Mouse (Mus musculus) stomach, postnatal 0 days (tissue): ENCODE measurements around the gene Oscp1. TPM values are rescaled to one million over a fixed set of nuclear protein-coding genes. Genes with fewer than 3 reads are reported as not detected.

Source experiments
- ATAC-seq: fragments of 200-750 bp; cut with Nextera tagmentation; 2 replicates; pipeline ENCODE4 v1.8.0; 2017; ENCODE audit not compliant: low FRiP score, low TSS enrichment
- DNase-seq: peaks from one replicate; pipeline ENCODE4 v3.0.0-alpha.2; 2016; ENCODE audit warnings: low spot score
- H3K27ac ChIP-seq: fragments of 300-500 bp; sonication (generic); replicated peaks from 2 replicates; pipeline ENCODE4 v1.5.1; 2014; ENCODE audit warnings: mild to moderate bottlenecking, control low read depth
- H3K27me3 ChIP-seq: fragments of 300-500 bp; sonication (generic); 2 replicates; pipeline ENCODE4 v1.6.1; 2014; ENCODE audit warnings: low read length; ENCODE audit not compliant: control insufficient read depth, insufficient read depth
- H3K36me3 ChIP-seq: fragments of 300-500 bp; sonication (generic); 2 replicates; pipeline ENCODE4 v1.6.1; 2014; ENCODE audit warnings: low read length, mixed read lengths; ENCODE audit not compliant: control insufficient read depth, insufficient read depth
- H3K4me1 ChIP-seq: fragments of 300-500 bp; sonication (generic); replicated peaks from 2 replicates; pipeline ENCODE4 v1.6.1; 2014; ENCODE audit warnings: antibody characterized with exemption; ENCODE audit not compliant: control insufficient read depth, insufficient read depth
- H3K4me2 ChIP-seq: fragments of 300-500 bp; sonication (generic); replicated peaks from 2 replicates; pipeline ENCODE4 v1.6.1; 2014; ENCODE audit warnings: low read depth, mild to moderate bottlenecking, control low read depth, moderate library complexity
- H3K4me3 ChIP-seq: fragments of 300-500 bp; sonication (generic); 2 replicates; pipeline ENCODE4 v1.5.1; 2014; ENCODE audit warnings: low read depth, low read length, control low read depth
- H3K9ac ChIP-seq: fragments of 300-500 bp; sonication (generic); 2 replicates; pipeline ENCODE4 v1.6.1; 2014; ENCODE audit warnings: mild to moderate bottlenecking, low read length, control low read depth, mixed read lengths
- H3K9me3 ChIP-seq: fragments of 300-500 bp; sonication (generic); 2 replicates; pipeline ENCODE4 v1.6.1; 2016; ENCODE audit warnings: low read length; ENCODE audit not compliant: control insufficient read depth
- CTCF ChIP-seq: IDR thresholded peaks from 2 replicates; pipeline ENCODE4 v1.5.1; 2016; ENCODE audit warnings: antibody characterized with exemption, low read depth, mild to moderate bottlenecking, moderate library complexity
- EP300 ChIP-seq: optimal IDR thresholded peaks from 2 replicates; pipeline ENCODE3; 2016; ENCODE audit warnings: antibody characterized with exemption
- WGBS: fragments of 180-500 bp; shearing (Covaris S2); extraction: QIAGEN DNeasy Blood & Tissue Kit; methylation state at CpG from one replicate; pipeline ENCODE4 v1.1.7; 2014; 5-methylcytosine and 5-hydroxymethylcytosine counted together
- polyA plus RNA-seq: library from polyadenylated mRNA; unstranded; fragments of >200 nt; fragmentation: Nextera tagmentation; extraction: Ambion mirVana; gene quantifications from 2 replicates; pipeline ENCODE4 v1.2.1, GENCODE M21; 2015

Gene Oscp1
- polyA plus RNA-seq, 1 experiment from 2014 or later, result 3.6 TPM

GRCm38 (mm10) chr4:126068842-126069241, 10.5 kb downstream of the Oscp1 start:
- Histone ChIP-seq H3K9me3 (no peaks in the 10 kb centered on the region), H3K9ac (no peak overlapping the region), H3K27ac (no peak overlapping the region), H3K4me1 (no peaks in the 10 kb centered on the region), H3K4me2 (no peak overlapping the region), H3K4me3 (no peak overlapping the region), H3K36me3 (no peaks in the 10 kb centered on the region), H3K27me3 (no peaks in the 10 kb centered on the region)
- ATAC-seq (no peak), DNase-seq (no peak)
- WGBS, result 82% methylated on average over 6 of the region's 6 CpGs
- TF ChIP-seq EP300, result no peak
- TF ChIP-seq CTCF, result no peak

GRCm38 (mm10) chr4:126077833-126078232, 19.5 kb downstream of the Oscp1 start:
- WGBS, result 67% methylated on average over 6 of the region's 6 CpGs
- Histone ChIP-seq H3K36me3 (no peaks in the 10 kb centered on the region), H3K27ac (no peak overlapping the region), H3K27me3 (no peaks in the 10 kb centered on the region), H3K4me3 (no peak overlapping the region), H3K9ac (no peak overlapping the region), H3K9me3 (no peaks in the 10 kb centered on the region), H3K4me2 (no peak overlapping the region), H3K4me1 (no peaks in the 10 kb centered on the region)
- DNase-seq (no peak), ATAC-seq (no peak)
- TF ChIP-seq CTCF, result no peak
- no peak for TF ChIP-seq EP300

GRCm38 (mm10) chr4:126079266-126079665, 20.9 kb downstream of the Oscp1 start:
- Histone ChIP-seq H3K27ac (no peak overlapping the region), H3K4me2 (no peak overlapping the region), H3K36me3 (no peaks in the 10 kb centered on the region), H3K4me1 (no peaks in the 10 kb centered on the region), H3K4me3 (no peak overlapping the region), H3K9me3 (no peaks in the 10 kb centered on the region), H3K27me3 (no peaks in the 10 kb centered on the region), H3K9ac (no peak overlapping the region)
- TF ChIP-seq EP300 (no peak), CTCF (no peak)
- no peak for DNase-seq
- WGBS, result 66% methylated on average over 4 of the region's 4 CpGs
- ATAC-seq, result no peak

GRCm38 (mm10) chr4:126081601-126082000, 23.2 kb downstream of the Oscp1 start:
- H3K36me3 ChIP-seq, result no peaks in the 10 kb centered on the region
- TF ChIP-seq CTCF, result no peak
- TF ChIP-seq EP300, result no peak
- DNase-seq (no peak), ATAC-seq (no peak)
- no peak overlapping the region for H3K27ac ChIP-seq
- no peak overlapping the region for H3K4me3 ChIP-seq
- no peaks in the 10 kb centered on the region for H3K4me1 ChIP-seq
- H3K4me2 ChIP-seq, result no peak overlapping the region
- no peaks in the 10 kb centered on the region for H3K27me3 ChIP-seq
- 92% methylated on average over 1 of the region's 1 CpGs for WGBS
- H3K9ac ChIP-seq, result no peak overlapping the region
- no peaks in the 10 kb centered on the region for H3K9me3 ChIP-seq

GRCm38 (mm10) chr4:126083021-126083420, 24.7 kb downstream of the Oscp1 start:
- H3K4me1 ChIP-seq, result no peaks in the 10 kb centered on the region
- TF ChIP-seq EP300, result no peak
- no peak for TF ChIP-seq CTCF
- no peak overlapping the region for H3K4me2 ChIP-seq
- no peaks in the 10 kb centered on the region for H3K9me3 ChIP-seq
- WGBS, result 84% methylated on average over 9 of the region's 9 CpGs
- no peak overlapping the region for H3K27ac ChIP-seq
- H3K9ac ChIP-seq, result no peak overlapping the region
- H3K4me3 ChIP-seq, result no peak overlapping the region
- ATAC-seq (peak; percentile 41; the same call in 1 of the 2 replicates), DNase-seq (no peak)
- H3K36me3 ChIP-seq, result 0 out of 2 replicates have a peak, but pooled peaks cover 2% of the 10 kb centered on the region
- H3K27me3 ChIP-seq, result no peaks in the 10 kb centered on the region

GRCm38 (mm10) chr4:126084382-126084781, 26.0 kb downstream of the Oscp1 start:
- Histone ChIP-seq H3K4me3 (no peak overlapping the region), H3K9ac (no peak overlapping the region), H3K27ac (no peak overlapping the region), H3K36me3 (0 out of 2 replicates have a peak, but pooled peaks cover 2% of the 10 kb centered on the region), H3K9me3 (no peaks in the 10 kb centered on the region), H3K27me3 (no peaks in the 10 kb centered on the region), H3K4me1 (no peaks in the 10 kb centered on the region), H3K4me2 (no peak overlapping the region)
- WGBS, result 64% methylated on average over 8 of the region's 8 CpGs
- DNase-seq, result peak; percentile 45
- no peak for ATAC-seq
- no peak for TF ChIP-seq CTCF
- TF ChIP-seq EP300, result no peak
